Mouse (Mus musculus) lung, embryonic 16.5 days (tissue): ENCODE results near the gene Bcl7c. TPM values are rescaled to one million over a fixed set of nuclear protein-coding genes. Genes with fewer than 3 reads are reported as not detected.
A peak's percentile ranks its signal among the peaks of the same experiment; 100 is the strongest.

ENCODE experiments used
- ATAC-seq: fragments of 200-750 bp; cut with Nextera tagmentation; 2 replicates; pipeline ENCODE4 v1.8.0; 2017; ENCODE audit warnings: low read depth, mild to moderate bottlenecking, moderate library complexity
- H3K27ac ChIP-seq: fragments of 300-500 bp; sonication (generic); 2 replicates; pipeline ENCODE4 v1.5.1; 2014; ENCODE audit warnings: mild to moderate bottlenecking, control low read depth, low read length
- H3K27me3 ChIP-seq: fragments of 300-500 bp; sonication (generic); 2 replicates; pipeline ENCODE4 v1.6.1; 2014; ENCODE audit warnings: low read depth, low read length, mixed read lengths; ENCODE audit not compliant: control insufficient read depth, insufficient read depth
- H3K36me3 ChIP-seq: fragments of 300-500 bp; sonication (generic); 2 replicates; pipeline ENCODE4 v1.6.1; 2014; ENCODE audit warnings: low read length; ENCODE audit not compliant: control insufficient read depth, insufficient read depth
- H3K4me1 ChIP-seq: fragments of 300-500 bp; sonication (generic); replicated peaks from 2 replicates; pipeline ENCODE4 v1.6.1; 2014; ENCODE audit warnings: low read length, mixed read lengths; ENCODE audit not compliant: control insufficient read depth, insufficient read depth
- H3K4me2 ChIP-seq: fragments of 300-500 bp; sonication (generic); 2 replicates; pipeline ENCODE4 v1.6.1; 2014; ENCODE audit warnings: low read depth, low read length, control low read depth
- H3K4me3 ChIP-seq: fragments of 300-500 bp; sonication (generic); 2 replicates; pipeline ENCODE4 v1.5.1; 2014; ENCODE audit warnings: mild to moderate bottlenecking, low read length, control low read depth
- H3K9ac ChIP-seq: fragments of 300-500 bp; sonication (generic); 2 replicates; pipeline ENCODE4 v1.6.1; 2014; ENCODE audit warnings: low read length, control low read depth
- H3K9me3 ChIP-seq: fragments of 300-500 bp; sonication (generic); 2 replicates; pipeline ENCODE4 v1.6.1; 2016; ENCODE audit warnings: low read length; ENCODE audit not compliant: control insufficient read depth
- WGBS: fragments of 180-500 bp; shearing (Covaris S2); extraction: QIAGEN DNeasy Blood & Tissue Kit; methylation state at CpG from one replicate; pipeline ENCODE4 v1.1.7; 2014; 5-methylcytosine and 5-hydroxymethylcytosine counted together
- microRNA counts: library from miRNA; unstranded; fragments of <30 nt; microRNA quantifications from one replicate; lab custom pipeline; 2016
- microRNA-seq: library from miRNA; unstranded; fragments of <30 nt; microRNA quantifications from one replicate; pipeline ENCODE4, GENCODE M21; 2016
- polyA plus RNA-seq: library from polyadenylated mRNA; unstranded; fragments of >200 nt; fragmentation: Nextera tagmentation; extraction: Ambion mirVana; gene quantifications from 2 replicates; pipeline ENCODE4 v1.2.1, GENCODE M21; 2015

Gene Bcl7c
- polyA plus RNA-seq, 1 experiment from 2014 or later, result 46.1 TPM

DNA sequence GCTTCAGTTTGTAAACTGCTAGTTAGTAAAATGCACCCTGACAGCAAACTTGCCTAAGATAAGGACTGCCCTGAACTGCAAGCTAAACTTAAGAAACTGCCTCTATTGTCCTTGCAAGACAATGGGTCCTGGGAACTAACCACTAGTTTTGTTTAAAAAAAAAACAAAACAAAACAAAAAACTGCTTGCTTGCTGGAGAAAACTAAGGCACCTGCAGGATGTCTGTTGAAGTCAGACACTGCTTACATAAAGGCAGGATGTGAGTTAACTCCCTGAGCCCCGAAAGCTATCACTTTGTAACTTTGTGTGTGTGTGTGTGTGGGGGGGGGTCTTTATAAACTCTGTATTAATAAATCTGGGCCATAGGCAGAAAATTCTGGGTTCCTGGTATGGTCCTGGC is 91.9 kb downstream of the Bcl7c start:
- Histone ChIP-seq H3K4me1 (peaks cover 15% of the 10 kb centered on the region), H3K4me3 (no peak overlapping the region), H3K9ac (no peak overlapping the region), H3K36me3 (peaks cover 10% of the 10 kb centered on the region), H3K9me3 (peaks cover 4% of the 10 kb centered on the region), H3K27ac (no peak overlapping the region), H3K27me3 (no peaks in the 10 kb centered on the region), H3K4me2 (no peak overlapping the region)
- WGBS, result 39% methylated on average over 1 of the region's 1 CpGs
- no peak for ATAC-seq

DNA sequence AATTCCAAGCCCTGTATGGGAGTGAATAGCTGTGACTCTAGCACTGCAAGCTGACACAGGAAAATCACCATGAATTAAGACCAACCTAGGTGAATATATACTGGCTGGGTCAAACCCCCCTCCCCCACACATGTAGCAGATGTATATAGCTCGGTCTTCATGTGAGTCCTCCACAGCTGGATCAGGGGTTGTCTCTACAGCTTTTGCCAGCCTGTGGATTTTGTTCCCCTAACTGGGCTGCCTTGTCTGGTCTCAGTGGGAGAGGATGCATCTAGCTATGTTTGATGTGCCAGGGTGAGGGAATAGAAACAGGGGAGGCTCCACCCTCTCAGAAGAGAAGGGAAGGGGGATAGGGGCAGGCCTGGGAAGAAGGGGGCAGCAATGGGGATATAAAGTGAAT is 92.4 kb downstream of the Bcl7c start:
- ATAC-seq, result no peak
- 56% methylated on average over 1 of the region's 1 CpGs for WGBS
- no peak overlapping the region for H3K27ac ChIP-seq
- peaks cover 8% of the 10 kb centered on the region for H3K9me3 ChIP-seq
- no peaks in the 10 kb centered on the region for H3K27me3 ChIP-seq
- no peak overlapping the region for H3K9ac ChIP-seq
- H3K4me1 ChIP-seq, result peaks cover 15% of the 10 kb centered on the region
- no peak overlapping the region for H3K4me3 ChIP-seq
- H3K36me3 ChIP-seq, result peaks cover 16% of the 10 kb centered on the region
- no peak overlapping the region for H3K4me2 ChIP-seq

DNA sequence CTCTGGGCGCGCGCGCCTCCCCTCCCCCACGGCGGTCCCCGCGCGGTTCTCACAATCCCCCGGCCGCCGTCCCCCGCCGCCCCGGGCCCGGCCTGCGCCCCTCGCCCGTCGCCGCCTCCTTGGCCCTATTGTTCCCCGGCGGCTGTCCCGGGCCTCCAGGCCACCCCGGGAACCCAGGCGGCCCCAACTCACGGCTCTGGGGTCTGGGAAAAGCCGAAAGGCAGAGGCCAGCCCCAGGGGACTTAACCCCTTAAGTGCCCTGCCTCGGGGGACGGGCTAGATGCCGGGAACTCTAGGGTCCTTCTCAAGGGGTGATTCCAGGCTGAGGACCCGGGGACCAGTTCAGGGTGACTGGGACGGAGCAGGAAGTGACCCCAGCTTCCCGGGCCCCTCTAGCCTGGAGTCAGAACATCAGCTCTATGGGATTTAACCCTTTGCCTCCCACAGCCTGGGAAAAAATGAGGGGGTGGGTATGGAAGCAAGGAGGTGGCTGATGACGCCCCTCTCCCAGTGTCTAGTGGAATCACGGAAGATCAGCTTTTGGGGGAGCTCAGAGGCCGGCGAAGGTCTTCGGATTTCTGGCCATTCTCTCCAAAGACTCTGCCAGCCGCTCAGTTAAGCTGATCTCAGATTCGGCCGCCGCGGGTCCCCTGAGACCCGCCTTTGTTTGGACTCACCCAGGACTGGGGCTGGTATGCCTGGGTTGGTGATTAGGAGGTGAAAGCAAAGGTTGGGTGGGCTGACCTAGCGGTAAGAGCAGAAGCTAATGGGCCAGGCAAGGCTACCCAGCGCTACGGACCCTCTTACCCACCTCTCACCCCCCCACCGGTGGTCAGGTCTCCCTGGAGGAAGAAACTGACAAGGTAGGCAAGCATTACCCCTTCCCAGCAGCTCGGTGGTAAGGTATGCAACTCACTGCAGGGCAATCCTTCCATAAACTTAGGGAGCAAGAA is 93.6 kb downstream of the Bcl7c start, which contains the start of gene Zfp629:
Gene Zfp629 (minus strand): TSS at position 907 of the 953 bp plus-strand sequence.
- peak within 1 kb of the TSS; percentile 99 for H3K9ac ChIP-seq
- H3K9me3 ChIP-seq, result peaks cover 10% of the 10 kb centered on the region
- ATAC-seq, result peak; percentile 94
- WGBS, result 1% methylated on average over 44 of the region's 50 CpGs
- H3K27ac ChIP-seq, result peak within 1 kb of the TSS; percentile 88
- H3K4me1 ChIP-seq, result peaks cover 15% of the 10 kb centered on the region
- H3K4me2 ChIP-seq, result peak within 1 kb of the TSS; percentile 89
- H3K4me3 ChIP-seq, result peak within 1 kb of the TSS; percentile 100
- peaks cover 28% of the 10 kb centered on the region for H3K36me3 ChIP-seq
- H3K27me3 ChIP-seq, result no peaks in the 10 kb centered on the region

DNA sequence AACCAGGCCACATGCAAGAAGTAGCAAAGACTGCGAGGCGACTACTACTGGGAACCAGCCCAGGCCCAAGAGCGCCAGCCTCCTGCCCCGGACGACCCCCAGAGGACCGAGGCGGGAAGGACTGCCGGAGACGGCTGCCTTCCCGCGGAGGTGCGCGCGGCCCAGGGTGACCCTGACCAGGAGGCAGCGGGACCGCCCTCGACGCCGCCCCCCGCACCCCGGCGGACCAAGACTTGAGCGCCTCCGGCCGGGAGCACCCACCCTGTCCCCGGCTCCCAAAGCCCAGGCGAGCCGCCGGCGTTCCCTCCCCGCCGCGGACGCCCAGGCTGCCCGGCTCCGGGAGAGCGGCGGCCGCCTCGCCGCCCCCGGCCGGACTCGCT is 94.2 kb downstream of the Bcl7c start:
- Histone ChIP-seq H3K9me3 (peaks cover 10% of the 10 kb centered on the region), H3K27me3 (no peaks in the 10 kb centered on the region), H3K9ac (peak overlapping the region; percentile 99), H3K36me3 (peaks cover 33% of the 10 kb centered on the region), H3K4me2 (peak overlapping the region; percentile 89), H3K4me3 (peak overlapping the region; percentile 100), H3K27ac (peak overlapping the region; percentile 88), H3K4me1 (peaks cover 15% of the 10 kb centered on the region)
- WGBS, result 0% methylated on average over 32 of the region's 44 CpGs
- ATAC-seq, result peak; percentile 66

GRCm38 (mm10) chr7:127614091-127614490 is 94.6 kb downstream of the Bcl7c start:
- H3K27ac ChIP-seq, result peak overlapping the region; percentile 88; the same call in 1 of the 2 replicates
- H3K27me3 ChIP-seq, result no peaks in the 10 kb centered on the region
- peaks cover 33% of the 10 kb centered on the region for H3K36me3 ChIP-seq
- peak overlapping the region; percentile 100 for H3K4me3 ChIP-seq
- H3K4me1 ChIP-seq, result peaks cover 15% of the 10 kb centered on the region
- peaks cover 10% of the 10 kb centered on the region for H3K9me3 ChIP-seq
- peak overlapping the region; percentile 89 for H3K4me2 ChIP-seq
- no peak for ATAC-seq
- 16% methylated on average over 8 of the region's 8 CpGs for WGBS
- H3K9ac ChIP-seq, result peak overlapping the region; percentile 99

- Histone ChIP-seq H3K27me3 (no peaks in the 10 kb centered on the region), H3K27ac (no peak overlapping the region), H3K9ac (peak overlapping the region; percentile 99), H3K36me3 (peaks cover 35% of the 10 kb centered on the region), H3K4me2 (peak overlapping the region; percentile 89), H3K9me3 (peaks cover 10% of the 10 kb centered on the region), H3K4me3 (no peak overlapping the region), H3K4me1 (peaks cover 15% of the 10 kb centered on the region)
- no peak for ATAC-seq
- WGBS, result 74% methylated on average over 8 of the region's 8 CpGs
These were observed 95.2 kb downstream of the Bcl7c start for GRCm38 (mm10) chr7:127613501-127613900.

DNA sequence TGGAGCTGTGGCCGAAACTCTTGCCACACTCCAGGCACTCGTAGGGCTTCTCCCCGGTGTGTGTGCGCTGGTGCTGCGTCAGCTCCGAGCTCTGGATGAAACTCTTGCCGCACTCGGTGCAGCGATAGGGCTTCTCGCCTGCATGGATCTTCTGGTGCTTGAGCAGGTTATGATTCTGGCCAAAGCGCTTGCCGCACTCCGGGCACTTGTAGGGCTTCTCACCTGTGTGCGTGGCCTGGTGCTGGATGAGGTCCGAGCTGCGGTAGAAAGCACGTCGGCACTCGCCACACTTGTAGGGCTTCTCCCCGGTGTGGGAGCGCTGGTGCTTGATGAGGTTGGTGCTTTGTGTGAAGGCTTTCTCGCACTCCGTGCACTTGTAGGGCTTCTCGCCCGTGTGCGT is 97.2 kb downstream of the Bcl7c start:
- H3K4me3 ChIP-seq, result no peak overlapping the region
- no peaks in the 10 kb centered on the region for H3K27me3 ChIP-seq
- H3K9ac ChIP-seq, result no peak overlapping the region
- H3K4me2 ChIP-seq, result no peak overlapping the region
- ATAC-seq, result no peak
- no peak overlapping the region for H3K27ac ChIP-seq
- H3K9me3 ChIP-seq, result peaks cover 10% of the 10 kb centered on the region
- WGBS, result 95% methylated on average over 26 of the region's 26 CpGs
- H3K4me1 ChIP-seq, result peaks cover 18% of the 10 kb centered on the region
- H3K36me3 ChIP-seq, result peaks cover 38% of the 10 kb centered on the region

MicroRNA genes within 50 kb of the gene (microRNA counts, 519-probe panel; counts per million panel counts)
- 1,473 counts per million, percentile 20 among the panel's probes with 10 or more counts for microRNA mmu-miR-762 (lab: Ali Mortazavi, UCI)

Small RNA genes within 50 kb of the gene (microRNA-seq; reads per million reads assigned to microRNA genes)
- not detected for gene Mir762

Other genes starting within 250 kb of the Bcl7c start
- gene Prr14, start 249.3 kb downstream of the Bcl7c start, polyA plus RNA-seq, result 38.6 and 43.3 TPM in 2 replicates
- 9.9 and 11.1 TPM in 2 replicates for gene Fbrs, start 229.7 kb downstream of the Bcl7c start, polyA plus RNA-seq
- 33.7 and 37.9 TPM in 2 replicates for gene Srcap, start 196.9 kb downstream of the Bcl7c start, polyA plus RNA-seq
- 14.6 and 15.2 TPM in 2 replicates for gene Gm42715, start 189.3 kb downstream of the Bcl7c start, polyA plus RNA-seq
- gene Tmem265, start 147.5 kb downstream of the Bcl7c start, polyA plus RNA-seq, result 8.4 and 8.7 TPM in 2 replicates
- gene Phkg2, start 135.6 kb downstream of the Bcl7c start, polyA plus RNA-seq, result 36.9 and 40.0 TPM in 2 replicates
- gene Ccdc189, start 120.3 kb downstream of the Bcl7c start, polyA plus RNA-seq, result 23.6 and 23.7 TPM in 2 replicates
- gene Rnf40, start 120.2 kb downstream of the Bcl7c start, polyA plus RNA-seq, result 47.6 and 51.1 TPM in 2 replicates
- 12.5 and 12.6 TPM in 2 replicates for gene Zfp629, start 93.1 kb downstream of the Bcl7c start, polyA plus RNA-seq
- 11.4 and 11.8 TPM in 2 replicates for gene Ctf1, start 3.8 kb upstream of the Bcl7c start, polyA plus RNA-seq
- gene Ctf2, start 23.2 kb upstream of the Bcl7c start, polyA plus RNA-seq, result 0.23 and 0.24 TPM in 2 replicates
- gene Fbxl19, start 35.6 kb upstream of the Bcl7c start, polyA plus RNA-seq, result 3.1 and 3.8 TPM in 2 replicates
- gene Orai3, start 60.9 kb upstream of the Bcl7c start, polyA plus RNA-seq, result 29.1 and 32.7 TPM in 2 replicates
- 13.8 and 18.1 TPM in 2 replicates for gene Setd1a, start 67.7 kb upstream of the Bcl7c start, polyA plus RNA-seq
- gene Gm49388, start 76.7 kb upstream of the Bcl7c start, polyA plus RNA-seq, result not detected in 2 replicates
- gene Hsd3b7, start 91.7 kb upstream of the Bcl7c start, polyA plus RNA-seq, result 27.5 and 32.1 TPM in 2 replicates
- 44.5 and 45.1 TPM in 2 replicates for gene Stx4a, start 115.4 kb upstream of the Bcl7c start, polyA plus RNA-seq
- 1.1 and 1.3 TPM in 2 replicates for gene Stx1b, start 115.6 kb upstream of the Bcl7c start, polyA plus RNA-seq
- gene Zfp646, start 167.3 kb upstream of the Bcl7c start, polyA plus RNA-seq, result 11.2 and 11.3 TPM in 2 replicates
- 15.0 and 17.5 TPM in 2 replicates for gene Zfp668, start 167.9 kb upstream of the Bcl7c start, polyA plus RNA-seq
- gene Prss53, start 182.0 kb upstream of the Bcl7c start, polyA plus RNA-seq, result 1.1 and 2.0 TPM in 2 replicates
- not detected in 2 replicates for gene Gm21974, start 186.5 kb upstream of the Bcl7c start, polyA plus RNA-seq
- 159 and 162 TPM in 2 replicates for gene Vkorc1, start 186.7 kb upstream of the Bcl7c start, polyA plus RNA-seq
- gene Bckdk, start 195.1 kb upstream of the Bcl7c start, polyA plus RNA-seq, result 129 and 133 TPM in 2 replicates
- 37.2 and 38.9 TPM in 2 replicates for gene Kat8, start 203.6 kb upstream of the Bcl7c start, polyA plus RNA-seq
- 101 and 108 TPM in 2 replicates for gene Prss8, start 221.2 kb upstream of the Bcl7c start, polyA plus RNA-seq
- 12.3 and 12.4 TPM in 2 replicates for gene Prss36, start 237.8 kb upstream of the Bcl7c start, polyA plus RNA-seq